Comparison of ENCODE assay signal across 18 mouse cellular contexts in the genomic region with DNA sequence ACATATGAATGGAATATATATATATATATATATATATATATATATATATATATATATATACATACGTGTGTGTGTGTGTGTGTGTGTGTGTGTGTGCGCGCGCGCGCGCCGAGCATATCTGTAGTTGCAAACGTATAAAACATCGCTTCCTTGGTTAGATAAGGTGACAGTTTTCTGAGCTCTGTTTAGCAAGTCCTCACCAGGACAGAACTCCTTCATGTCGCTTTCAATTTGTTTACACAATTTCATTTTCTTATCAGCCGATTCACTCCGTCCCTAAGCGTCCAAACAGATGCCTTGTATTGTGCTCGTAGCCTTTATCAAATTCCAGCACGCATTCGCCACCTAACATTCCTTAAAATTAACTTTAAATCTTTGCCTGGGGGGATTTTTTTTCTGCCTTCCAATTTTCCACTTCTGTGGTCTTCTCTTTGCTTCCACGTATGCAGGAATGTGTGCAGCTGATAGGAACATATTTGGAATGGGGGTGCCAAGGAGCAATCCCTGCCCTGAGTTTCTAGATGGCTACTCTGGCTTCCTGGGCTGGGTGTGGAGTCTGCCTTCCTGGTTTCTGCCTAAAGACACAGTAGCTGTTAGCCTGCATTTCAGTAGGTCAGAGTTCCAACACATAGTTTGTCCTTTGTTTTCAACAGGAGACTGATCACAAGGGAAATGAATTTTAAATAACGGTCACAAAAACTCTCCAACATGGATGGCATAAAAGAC.
DNase-seq lines count a peak whose midpoint lies in the region; ATAC-seq and TF ChIP-seq lines count a peak whose summit lies in the region.
"Had no signal": no experiment of that assay in that cellular context is flagged by ENCODE, and none has a peak within 500 bp of the region (broad histone marks: within the 10 kb centered on the region; RNA-seq: fewer than 3 reads in every experiment).

No protein-coding gene starts in this region.

- DNase-seq in embryonic facial prominence, embryonic 10.5 days (ENCODE audit: low spot score): no peak
- DNase-seq in lung, postnatal 36 days: no peak
- DNase-seq in liver, embryonic 14.5 days (ENCODE audit: low read depth in 3 of 3, low spot score in 3 of 3): peak in 2 of 3 experiments; percentile 20 to 40
- no peak for DNase-seq in left cerebral cortex, postnatal 36 days (ENCODE audit: low spot score in 2 of 2)
- no peak for DNase-seq in gastrocnemius, postnatal 25 days
- DNase-seq: adrenal gland, postnatal 14 days; cerebellum, postnatal 10 days; gastrocnemius, postnatal 36 days; spleen, adult 18-20 months; thymus, postnatal 36 days had no signal

- no peak overlapping the region for H3K27ac ChIP-seq in embryonic facial prominence, embryonic 13.5 days
- H3K27ac ChIP-seq in embryonic facial prominence, embryonic 10.5 days (replicated peaks): no peak overlapping the region
- no peak overlapping the region for H3K27ac ChIP-seq in lung, embryonic 15.5 days
- H3K27ac ChIP-seq in liver, embryonic 14.5 days: peak overlapping the region; percentile 42; the same call in 1 of the 2 replicates
- H3K27ac ChIP-seq: hindbrain, embryonic 12.5 days; kidney, postnatal 0 days; stomach, embryonic 15.5 days had no signal

- no peak overlapping the region for H3K4me3 ChIP-seq in embryonic facial prominence, embryonic 13.5 days
- no peak overlapping the region for H3K4me3 ChIP-seq in embryonic facial prominence, embryonic 10.5 days
- H3K4me3 ChIP-seq in lung, embryonic 15.5 days: 0 out of 2 replicates have a peak overlapping the region, but pooled peaks have one; percentile 17
- peak overlapping the region in 1 of 2 experiments; percentile 27; a peak in 1 of 4 replicates for H3K4me3 ChIP-seq in liver, embryonic 14.5 days (ENCODE audit: insufficient read depth in 1 of 2, low read depth in 2 of 2, low read length in 2 of 2)
- H3K4me3 ChIP-seq: hindbrain, embryonic 12.5 days; megakaryocyte, embryonic 14.5 days; stomach, embryonic 15.5 days had no signal

- 62% methylated on average over 19 of the region's 19 CpGs for WGBS in embryonic facial prominence, embryonic 13.5 days
- WGBS in embryonic facial prominence, embryonic 10.5 days: 79% methylated on average over 19 of the region's 19 CpGs
- 39% methylated on average over 19 of the region's 19 CpGs for WGBS in lung, embryonic 15.5 days
- WGBS in liver, embryonic 14.5 days (ENCODE audit: insufficient replicate concordance): 46% methylated on average over 19 of the region's 19 CpGs

- intact Hi-C loops in left cerebral cortex, postnatal 36 days (cut with DNase I): no loop called here

- no peak for ATAC-seq in embryonic facial prominence, embryonic 13.5 days (ENCODE audit: insufficient number of reproducible peaks, insufficient read depth, low FRiP score, low TSS enrichment, low read depth)
- ATAC-seq in lung, embryonic 15.5 days (ENCODE audit: borderline replicate concordance, extremely low read depth, low FRiP score, low TSS enrichment): no peak
- 0 out of 2 replicates have a peak, but pooled peaks have one; percentile 34 for ATAC-seq in erythroid progenitor cell, adult 5-6 weeks (replicated peaks; ENCODE audit: low FRiP score, poor library complexity, severe bottlenecking)
- peak; percentile 74 for ATAC-seq in liver, embryonic 14.5 days (ENCODE audit: insufficient read depth)
- ATAC-seq: intestine, postnatal 0 days had no signal

- 0 out of 2 replicates have a peak, but pooled peaks cover 3% of the 10 kb centered on the region for H3K4me1 ChIP-seq in embryonic facial prominence, embryonic 13.5 days
- no peaks in the 10 kb centered on the region for H3K4me1 ChIP-seq in embryonic facial prominence, embryonic 10.5 days
- H3K4me1 ChIP-seq in lung, embryonic 15.5 days: no peaks in the 10 kb centered on the region
- H3K4me1 ChIP-seq in liver, embryonic 14.5 days (replicated peaks; ENCODE audit: control insufficient read depth in 2 of 2, insufficient read depth in 2 of 2, low read length in 1 of 2): no peaks in the 10 kb centered on the region
- H3K4me1 ChIP-seq: hindbrain, embryonic 12.5 days; megakaryocyte, embryonic 14.5 days; stomach, embryonic 15.5 days had no signal

- TF ChIP-seq EP300 in liver, embryonic 14.5 days (IDR thresholded peaks at IDR 0.05; ENCODE audit: low read depth): peak; percentile 53

- no peak for TF ChIP-seq CTCF in liver, embryonic 14.5 days (IDR thresholded peaks at IDR 0.05; ENCODE audit: low read depth)

- no peaks in the 10 kb centered on the region for H3K9me3 ChIP-seq in embryonic facial prominence, embryonic 13.5 days
- H3K9me3 ChIP-seq in embryonic facial prominence, embryonic 10.5 days: no peaks in the 10 kb centered on the region; the same call in 1 of the 2 replicates
- H3K9me3 ChIP-seq in lung, embryonic 15.5 days: no peaks in the 10 kb centered on the region
- H3K9me3 ChIP-seq in liver, embryonic 14.5 days (ENCODE audit: control insufficient read depth, low read length): no peaks in the 10 kb centered on the region
- H3K9me3 ChIP-seq: hindbrain, embryonic 12.5 days; megakaryocyte, embryonic 14.5 days; stomach, embryonic 15.5 days had no signal

- H3K4me2 ChIP-seq in embryonic facial prominence, embryonic 13.5 days: peak overlapping the region; percentile 22; the same call in 1 of the 2 replicates
- peak overlapping the region; percentile 33 for H3K4me2 ChIP-seq in lung, embryonic 15.5 days
- peak overlapping the region; percentile 24 for H3K4me2 ChIP-seq in liver, embryonic 14.5 days (ENCODE audit: low read depth)
- H3K4me2 ChIP-seq: hindbrain, embryonic 12.5 days; stomach, embryonic 15.5 days had no signal

- H3K9ac ChIP-seq in embryonic facial prominence, embryonic 13.5 days: no peak overlapping the region
- no peak overlapping the region for H3K9ac ChIP-seq in lung, embryonic 15.5 days
- H3K9ac ChIP-seq in liver, embryonic 14.5 days (replicated peaks): 0 out of 2 replicates have a peak overlapping the region, but pooled peaks have one; percentile 18
- H3K9ac ChIP-seq: hindbrain, embryonic 12.5 days; stomach, embryonic 15.5 days had no signal

- H3K36me3 ChIP-seq in embryonic facial prominence, embryonic 13.5 days: no peaks in the 10 kb centered on the region
- no peaks in the 10 kb centered on the region for H3K36me3 ChIP-seq in embryonic facial prominence, embryonic 10.5 days (replicated peaks)
- no peaks in the 10 kb centered on the region for H3K36me3 ChIP-seq in lung, embryonic 15.5 days
- H3K36me3 ChIP-seq in liver, embryonic 14.5 days (replicated peaks; ENCODE audit: control insufficient read depth, insufficient read depth, low read depth): no peaks in the 10 kb centered on the region
- H3K36me3 ChIP-seq: hindbrain, embryonic 12.5 days; stomach, embryonic 15.5 days had no signal

- H3K27me3 ChIP-seq in embryonic facial prominence, embryonic 13.5 days: no peaks in the 10 kb centered on the region
- no peaks in the 10 kb centered on the region for H3K27me3 ChIP-seq in embryonic facial prominence, embryonic 10.5 days (replicated peaks; ENCODE audit: low read depth, poor library complexity, severe bottlenecking)
- H3K27me3 ChIP-seq in lung, embryonic 15.5 days: no peaks in the 10 kb centered on the region
- H3K27me3 ChIP-seq in liver, embryonic 14.5 days (ENCODE audit: control insufficient read depth, insufficient read depth, low read length): no peaks in the 10 kb centered on the region
- H3K27me3 ChIP-seq: hindbrain, embryonic 12.5 days; megakaryocyte, embryonic 14.5 days; stomach, embryonic 15.5 days had no signal

Comparison
In these comparisons a context has a peak if more than half of its experiments do, and no peak if none do; other contexts are left out.
1. ATAC-seq: peak in erythroid progenitor cell, adult 5-6 weeks (single experiment) and liver, embryonic 14.5 days (single experiment); none in embryonic facial prominence, embryonic 13.5 days (single experiment) and lung, embryonic 15.5 days (single experiment).
2. DNase-seq: peak in liver, embryonic 14.5 days (2 of 3); none in embryonic facial prominence, embryonic 10.5 days (single experiment), lung, postnatal 36 days (single experiment), left cerebral cortex, postnatal 36 days (0 of 2) and gastrocnemius, postnatal 25 days (single experiment).
3. Peak in every context shown above with its lines, with median percentiles within 50 percentile points of each other: H3K4me2 ChIP-seq.